Comparison of ENCODE assay signal across 28 mouse cellular contexts in the genomic region with DNA sequence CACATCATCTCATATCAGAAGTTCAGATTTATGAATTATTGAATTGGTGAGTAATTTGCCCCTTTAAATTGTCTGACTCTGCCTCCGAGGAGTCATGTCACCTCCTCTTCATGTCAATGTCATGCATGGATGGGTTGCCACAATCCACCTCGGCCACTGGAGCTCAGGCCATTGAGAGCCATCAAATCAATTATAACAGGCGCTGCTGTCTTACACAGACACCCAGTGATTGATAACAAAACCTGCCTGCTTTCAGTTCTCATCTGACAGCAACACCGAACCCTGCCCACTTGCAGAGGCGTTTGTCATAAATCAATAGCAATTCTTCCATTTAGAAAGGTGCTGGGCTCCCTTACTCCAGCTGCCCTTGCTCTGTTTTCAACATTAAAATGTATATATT.
A peak's percentile ranks its signal among the peaks of the same experiment; 100 is the strongest.
DNase-seq lines count a peak whose midpoint lies in the region; ATAC-seq lines count a peak whose summit lies in the region.
"Had no signal": no experiment of that assay in that cellular context is flagged by ENCODE, and none has a peak within 500 bp of the region (broad histone marks: within the 10 kb centered on the region; RNA-seq: fewer than 3 reads in every experiment).

No protein-coding gene starts in this region.

- no peak overlapping the region for H3K9ac ChIP-seq in midbrain, embryonic 11.5 days (ENCODE audit: low read length)
- H3K9ac ChIP-seq in neural tube, embryonic 14.5 days (replicated peaks; ENCODE audit: low read depth, low read length): no peak overlapping the region
- H3K9ac ChIP-seq: embryonic facial prominence, embryonic 12.5 days; forebrain, embryonic 15.5 days; heart, embryonic 12.5 days; limb, embryonic 15.5 days; liver, embryonic 13.5 days; stomach, embryonic 15.5 days had no signal

- H3K4me2 ChIP-seq in midbrain, embryonic 11.5 days: no peak overlapping the region
- no peak overlapping the region for H3K4me2 ChIP-seq in neural tube, embryonic 14.5 days (ENCODE audit: low read depth, low read length)
- H3K4me2 ChIP-seq: embryonic facial prominence, embryonic 12.5 days; forebrain, embryonic 15.5 days; heart, embryonic 12.5 days; limb, embryonic 15.5 days; liver, embryonic 13.5 days; stomach, embryonic 15.5 days had no signal

- peak; percentile 21 for DNase-seq in embryo, embryonic 10 days (ENCODE audit: low spot score)
- DNase-seq in embryo, embryonic 9.5 days (ENCODE audit: extremely low spot score): no peak
- peak; percentile 26 for DNase-seq in midbrain, embryonic 11.5 days (ENCODE audit: low spot score, missing footprints)
- DNase-seq in midbrain, embryonic 10.5 days (ENCODE audit: low spot score): no peak
- DNase-seq in c-Kit-positive CD71-positive TER-119-positive erythroid progenitor cells, embryonic 14.5 days (ENCODE audit: low spot score): peak; percentile 28
- DNase-seq in thymus, postnatal 4 days: no peak
- no peak for DNase-seq in testis, postnatal 14 days (ENCODE audit: low spot score)
- DNase-seq: adrenal gland, postnatal 25 days; cerebellum, adult 18-20 months; cerebellum, postnatal 10 days; heart, adult 2 months; kidney, adult 18-20 months; liver, embryonic 13.5 days; lung, adult 18-20 months; lung, postnatal 4 days; right cerebral cortex, postnatal 14 days; thymus, postnatal 14 days had no signal

- 42% methylated on average over 5 of the region's 5 CpGs for WGBS in midbrain, embryonic 11.5 days
- WGBS in midbrain, embryonic 10.5 days: 41% methylated on average over 5 of the region's 5 CpGs
- WGBS in neural tube, embryonic 14.5 days: 25% methylated on average over 5 of the region's 5 CpGs

- peak; percentile 54; the same call in 1 of the 2 replicates for ATAC-seq in midbrain, embryonic 11.5 days (ENCODE audit: low FRiP score)
- peak; percentile 54; the same call in 1 of the 2 replicates for ATAC-seq in neural tube, embryonic 14.5 days (ENCODE audit: low read depth)
- ATAC-seq: forebrain, embryonic 15.5 days; lung, postnatal 0 days; midbrain, embryonic 16.5 days had no signal

- H3K9me3 ChIP-seq in midbrain, embryonic 11.5 days (ENCODE audit: control insufficient read depth, low read length): no peaks in the 10 kb centered on the region
- no peaks in the 10 kb centered on the region for H3K9me3 ChIP-seq in midbrain, embryonic 10.5 days (replicated peaks)
- no peaks in the 10 kb centered on the region for H3K9me3 ChIP-seq in neural tube, embryonic 14.5 days (ENCODE audit: control insufficient read depth, low read length)
- H3K9me3 ChIP-seq: embryonic facial prominence, embryonic 12.5 days; forebrain, embryonic 15.5 days; heart, embryonic 12.5 days; limb, embryonic 10.5 days; limb, embryonic 15.5 days; liver, embryonic 13.5 days; megakaryocyte, embryonic 14.5 days; stomach, embryonic 15.5 days had no signal

- H3K4me1 ChIP-seq in midbrain, embryonic 11.5 days (ENCODE audit: control insufficient read depth, insufficient read depth, low read length): 0 out of 2 replicates have a peak, but pooled peaks cover 3% of the 10 kb centered on the region
- H3K4me1 ChIP-seq in midbrain, embryonic 10.5 days: peaks cover 4% of the 10 kb centered on the region
- no peaks in the 10 kb centered on the region for H3K4me1 ChIP-seq in neural tube, embryonic 14.5 days (ENCODE audit: control insufficient read depth, insufficient read depth, low read length)
- H3K4me1 ChIP-seq: embryonic facial prominence, embryonic 12.5 days; forebrain, embryonic 15.5 days; limb, embryonic 10.5 days; limb, embryonic 15.5 days; stomach, embryonic 15.5 days had no signal

- no peak overlapping the region for H3K27ac ChIP-seq in midbrain, embryonic 11.5 days (ENCODE audit: low read depth, low read length)
- H3K27ac ChIP-seq in midbrain, embryonic 10.5 days (replicated peaks): no peak overlapping the region
- no peak overlapping the region for H3K27ac ChIP-seq in neural tube, embryonic 14.5 days (ENCODE audit: low read depth, low read length)
- H3K27ac ChIP-seq: embryonic facial prominence, embryonic 12.5 days; forebrain, embryonic 15.5 days; heart, adult 2 months; limb, embryonic 10.5 days; limb, embryonic 15.5 days; liver, embryonic 13.5 days; stomach, embryonic 15.5 days had no signal

- no peak overlapping the region for H3K4me3 ChIP-seq in midbrain, embryonic 11.5 days (ENCODE audit: low read depth, low read length)
- H3K4me3 ChIP-seq in midbrain, embryonic 10.5 days: no peak overlapping the region
- no peak overlapping the region for H3K4me3 ChIP-seq in neural tube, embryonic 14.5 days (ENCODE audit: low read depth, low read length)
- H3K4me3 ChIP-seq: embryonic facial prominence, embryonic 12.5 days; forebrain, embryonic 15.5 days; heart, adult 2 months; heart, embryonic 12.5 days; limb, embryonic 10.5 days; limb, embryonic 15.5 days; liver, embryonic 13.5 days; megakaryocyte, embryonic 14.5 days; myocyte; stomach, embryonic 15.5 days had no signal

- no peaks in the 10 kb centered on the region for H3K27me3 ChIP-seq in midbrain, embryonic 11.5 days (ENCODE audit: control insufficient read depth, insufficient read depth, low read length)
- H3K27me3 ChIP-seq in midbrain, embryonic 10.5 days (ENCODE audit: low read depth, poor library complexity, severe bottlenecking): no peaks in the 10 kb centered on the region
- no peaks in the 10 kb centered on the region for H3K27me3 ChIP-seq in neural tube, embryonic 14.5 days (ENCODE audit: control insufficient read depth, insufficient read depth, low read length)
- H3K27me3 ChIP-seq: embryonic facial prominence, embryonic 12.5 days; forebrain, embryonic 15.5 days; heart, embryonic 12.5 days; limb, embryonic 15.5 days; liver, embryonic 13.5 days; megakaryocyte, embryonic 14.5 days; stomach, embryonic 15.5 days had no signal

- no peaks in the 10 kb centered on the region for H3K36me3 ChIP-seq in midbrain, embryonic 11.5 days (ENCODE audit: control insufficient read depth, insufficient read depth, low read length)
- H3K36me3 ChIP-seq in midbrain, embryonic 10.5 days: no peaks in the 10 kb centered on the region
- H3K36me3 ChIP-seq in neural tube, embryonic 14.5 days (ENCODE audit: control insufficient read depth, insufficient read depth, low read length): no peaks in the 10 kb centered on the region
- H3K36me3 ChIP-seq: embryonic facial prominence, embryonic 12.5 days; forebrain, embryonic 15.5 days; heart, embryonic 12.5 days; limb, embryonic 10.5 days; limb, embryonic 15.5 days; liver, embryonic 13.5 days; stomach, embryonic 15.5 days had no signal

Comparison
In these comparisons a context has a peak if more than half of its experiments do, and no peak if none do; other contexts are left out.
1. DNase-seq: peak in embryo, embryonic 10 days (single experiment), midbrain, embryonic 11.5 days (single experiment) and c-Kit-positive CD71-positive TER-119-positive erythroid progenitor cells, embryonic 14.5 days (single experiment); none in embryo, embryonic 9.5 days (single experiment), midbrain, embryonic 10.5 days (single experiment), thymus, postnatal 4 days (single experiment) and testis, postnatal 14 days (single experiment).